Mouse (Mus musculus): ENCODE data around the gene Slc39a5.

Gene Slc39a5

DNA sequence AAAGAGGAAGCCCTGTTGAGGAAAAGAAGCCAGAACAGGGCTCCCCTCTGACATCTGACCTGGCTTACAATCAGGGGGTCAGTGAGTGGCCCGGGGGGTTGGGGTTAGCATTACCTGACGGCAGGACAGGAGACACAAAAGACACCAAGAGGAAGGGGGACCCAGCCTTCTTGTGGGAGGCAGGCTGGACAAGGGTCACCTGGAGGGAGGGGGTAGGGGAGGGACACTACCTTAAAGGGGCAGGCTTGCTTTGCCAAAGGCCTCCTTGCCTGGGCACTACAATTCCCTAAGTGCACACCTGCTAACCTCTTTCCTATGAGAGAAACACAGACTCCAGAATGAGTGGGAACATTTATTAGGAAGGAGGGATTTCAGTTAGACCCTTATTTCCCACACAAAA, at the start of gene Slc39a5:
TSS of gene Slc39a5 (minus strand) at position 174 of the 400 bp plus-strand sequence.
- no peak for DNase-seq

DNA sequence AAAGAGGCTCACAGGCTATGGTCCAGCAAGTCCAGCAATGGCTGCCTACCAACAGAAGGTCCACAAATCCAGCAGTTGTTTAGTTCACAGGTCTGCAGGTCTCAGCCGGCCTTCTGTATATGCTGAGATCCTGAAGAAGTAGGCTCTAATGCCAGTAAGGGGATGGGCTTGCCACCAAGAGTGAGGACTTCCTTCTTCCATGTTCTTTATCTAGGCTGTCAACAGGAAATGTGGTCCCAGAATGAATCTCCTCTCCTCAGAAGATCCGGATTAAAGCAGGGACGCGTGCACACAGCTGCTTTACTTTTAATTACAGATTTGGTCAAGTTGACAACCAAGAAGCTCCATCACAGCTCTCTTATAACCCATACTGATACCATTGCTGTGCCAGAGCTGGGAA, 44.4 kb upstream of the Slc39a5 start:
- DNase-seq: no peak

DNA sequence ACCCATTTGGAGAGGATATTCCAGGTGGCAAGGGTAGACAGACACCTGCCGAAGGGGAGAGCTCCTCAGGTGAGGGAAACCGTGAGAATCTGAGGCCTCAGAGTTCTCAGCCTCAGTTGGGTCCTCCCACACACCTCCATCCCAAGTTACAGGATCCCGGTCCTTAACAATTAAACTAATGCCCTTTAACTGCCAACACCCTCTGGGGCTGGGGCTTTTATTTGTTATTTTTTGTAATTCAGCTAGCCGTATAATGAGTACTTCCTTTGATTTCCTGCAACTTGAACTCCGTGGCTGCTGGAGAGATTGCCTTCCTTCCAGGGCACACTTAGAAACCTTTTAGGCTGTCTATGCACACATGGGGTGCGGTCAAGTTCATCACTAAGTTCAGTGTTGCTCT, 43.3 kb upstream of the Slc39a5 start:
- no peak for DNase-seq

DNA sequence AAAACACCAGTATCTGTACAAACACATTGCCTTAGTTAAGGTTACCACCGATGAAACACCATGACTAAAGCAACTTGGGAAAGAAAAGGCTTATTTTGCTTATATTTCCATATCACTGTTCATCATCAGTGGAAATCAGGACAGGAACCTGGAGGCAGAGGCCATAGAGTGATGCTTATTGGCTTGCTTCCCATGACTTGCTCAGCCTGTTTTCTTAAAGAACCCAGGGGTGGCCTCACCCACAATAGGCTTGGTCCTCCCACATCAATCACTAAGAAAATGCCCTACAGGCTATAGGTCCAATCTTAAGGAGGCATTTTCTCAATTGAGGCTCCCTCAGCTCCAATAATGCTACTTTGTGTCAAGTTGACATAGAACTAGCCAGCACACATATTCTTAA, 41.7 kb upstream of the Slc39a5 start:
- no peak for DNase-seq

DNA sequence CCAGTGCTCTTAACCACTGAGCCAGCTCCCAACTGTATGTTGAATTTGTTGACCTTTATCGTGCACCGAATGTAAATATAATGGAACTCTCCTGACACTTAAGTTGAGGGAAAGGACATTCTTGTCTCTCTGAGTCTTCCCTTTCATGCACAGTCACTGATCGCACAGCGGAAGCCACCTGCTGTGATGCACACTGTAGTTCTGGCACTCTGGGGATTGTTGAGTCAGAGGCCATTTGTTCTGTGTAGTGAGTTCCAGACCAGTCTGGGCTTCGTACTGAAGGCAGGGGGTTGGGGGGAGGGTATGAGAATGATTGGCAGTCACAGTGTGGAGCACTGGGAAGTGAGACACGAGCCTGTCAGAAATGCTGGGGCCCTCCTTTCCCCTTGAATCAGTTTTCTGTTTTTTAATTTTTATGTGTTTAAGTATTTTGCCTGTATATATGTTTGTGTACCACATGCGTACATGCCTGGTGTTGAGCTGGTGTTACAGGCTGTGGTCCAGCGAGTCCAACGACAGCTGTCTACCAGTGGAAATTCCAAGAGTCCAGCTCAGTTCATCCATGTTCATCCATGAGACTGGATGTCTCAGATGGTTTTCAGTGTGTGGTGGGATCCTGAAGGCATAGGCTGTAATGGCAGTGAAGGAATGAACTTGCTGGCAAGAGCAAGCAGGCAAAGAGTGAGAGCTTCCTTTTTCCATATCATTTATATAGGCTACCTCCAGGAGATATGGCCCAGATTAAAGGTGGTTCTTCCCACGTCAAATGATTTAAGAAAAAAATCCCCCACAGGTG, 40.5 kb upstream of the Slc39a5 start:
- no peak for DNase-seq

DNA sequence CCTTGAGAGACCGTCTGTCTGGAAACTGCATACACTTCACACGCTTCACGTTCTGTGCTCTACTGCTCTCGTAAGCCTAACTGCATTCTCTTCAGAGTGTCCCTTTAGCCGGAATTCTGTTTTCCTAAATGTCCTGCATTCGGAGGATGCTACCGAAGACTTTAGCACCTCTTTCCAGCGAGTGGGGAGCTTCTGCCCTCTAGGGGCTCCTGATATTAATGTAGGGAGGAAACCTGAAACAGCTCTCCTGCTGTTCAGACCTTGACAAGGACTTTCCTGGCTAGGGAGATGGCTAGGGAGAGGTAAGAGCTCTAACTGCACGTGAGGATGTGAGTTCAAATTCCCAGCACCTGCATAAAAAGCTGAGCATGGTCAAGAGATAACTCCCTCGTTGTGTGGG, 39.4 kb upstream of the Slc39a5 start:
- DNase-seq: no peak

DNA sequence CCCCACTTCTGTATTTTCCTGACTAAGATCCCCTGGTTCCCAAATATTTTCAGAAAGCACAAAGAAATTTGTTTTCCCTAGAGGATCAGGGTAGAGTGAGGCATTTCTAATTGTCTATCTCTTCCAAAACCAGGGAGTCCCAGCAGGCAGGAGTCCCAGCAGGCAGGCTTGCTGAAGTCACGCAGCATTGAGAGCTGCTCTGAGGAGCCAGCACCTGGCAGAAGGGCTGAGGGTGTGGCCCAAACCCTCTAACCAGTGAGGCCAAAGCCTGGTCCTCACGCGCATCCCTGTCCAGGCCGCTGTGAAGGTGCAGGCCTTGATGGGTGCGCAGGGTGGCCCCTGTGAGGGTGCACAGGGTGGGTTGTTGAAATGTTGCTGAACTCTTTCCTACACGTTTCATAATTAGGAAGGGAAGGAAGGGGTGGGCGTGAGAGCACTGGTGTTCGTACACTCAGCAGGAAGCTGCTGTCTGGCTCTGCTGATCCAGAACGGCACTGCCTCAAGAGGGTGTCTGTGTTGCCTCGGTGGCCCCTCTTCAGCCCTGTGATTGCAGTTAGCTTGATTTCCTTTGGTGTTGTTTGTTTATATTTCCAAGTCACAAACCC, 37.7 kb upstream of the Slc39a5 start:
- no peak for DNase-seq

DNA sequence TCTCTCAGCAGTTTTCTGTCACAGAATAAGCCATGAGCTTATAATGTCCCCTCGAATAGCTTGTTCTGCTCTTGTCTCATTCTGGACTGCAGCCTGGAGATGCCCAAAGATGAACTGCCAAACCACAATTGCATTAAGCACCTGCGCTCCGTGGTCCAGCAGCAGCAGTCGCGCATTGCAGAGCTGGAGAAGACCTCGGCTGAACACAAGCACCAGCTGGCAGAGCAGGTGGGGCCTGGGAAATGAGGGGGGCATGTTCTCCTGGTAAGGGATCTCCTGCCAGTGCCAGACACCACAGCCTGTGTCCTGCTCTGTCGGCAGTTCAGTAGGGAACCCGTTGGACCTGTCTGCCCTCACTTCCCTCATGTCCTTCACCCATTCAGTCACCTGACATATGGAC, 35.3 kb upstream of the Slc39a5 start:
- peak; percentile 53 for DNase-seq

DNA sequence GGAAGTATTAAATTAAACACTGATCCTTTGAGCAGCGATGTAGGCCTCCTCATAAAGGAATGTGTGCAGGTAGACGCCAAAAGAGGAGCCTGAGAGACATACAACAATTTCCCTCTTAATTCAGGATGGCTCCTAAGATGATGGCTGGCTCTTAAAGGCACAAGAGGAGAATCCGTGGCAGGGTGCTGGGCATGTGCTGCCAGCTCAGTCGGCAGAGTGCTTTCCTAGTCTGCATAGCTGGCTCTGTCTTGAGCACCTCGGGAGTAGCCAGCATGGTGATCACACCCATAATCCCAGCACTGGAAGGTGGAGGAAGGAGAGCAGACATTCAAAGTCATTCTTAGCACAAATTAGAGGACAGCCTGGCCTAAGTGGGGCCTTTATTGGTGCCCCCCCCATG, 34.8 kb upstream of the Slc39a5 start:
- DNase-seq: no peak

DNA sequence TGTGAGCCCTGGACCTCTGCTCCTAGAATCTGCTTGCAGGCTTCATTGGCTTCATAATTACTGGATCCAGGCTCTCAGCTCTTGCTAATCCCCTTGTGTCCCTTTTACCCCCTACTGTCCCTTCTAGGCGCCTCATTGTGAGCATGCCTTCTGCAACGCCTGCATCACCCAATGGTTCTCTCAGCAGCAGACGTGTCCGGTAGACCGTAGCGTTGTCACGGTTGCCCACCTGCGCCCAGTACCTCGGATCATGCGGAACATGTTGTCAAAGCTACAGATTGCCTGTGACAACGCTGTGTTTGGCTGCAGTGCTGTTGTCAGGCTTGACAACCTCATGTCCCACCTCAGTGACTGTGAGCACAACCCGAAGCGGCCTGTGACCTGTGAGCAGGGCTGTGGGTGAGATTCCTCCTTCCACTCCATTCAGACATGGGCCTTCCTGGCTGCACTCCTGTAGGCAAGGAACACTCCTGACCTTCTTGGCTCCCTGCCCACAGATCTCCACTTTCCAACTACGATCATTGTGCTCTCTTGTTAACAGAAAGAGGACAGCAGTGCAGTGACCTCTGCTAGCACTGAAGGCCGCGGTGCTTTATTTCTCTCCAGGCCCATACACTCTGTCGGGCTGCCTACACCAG, 34.3 kb upstream of the Slc39a5 start:
- peak; percentile 68 for DNase-seq

DNA sequence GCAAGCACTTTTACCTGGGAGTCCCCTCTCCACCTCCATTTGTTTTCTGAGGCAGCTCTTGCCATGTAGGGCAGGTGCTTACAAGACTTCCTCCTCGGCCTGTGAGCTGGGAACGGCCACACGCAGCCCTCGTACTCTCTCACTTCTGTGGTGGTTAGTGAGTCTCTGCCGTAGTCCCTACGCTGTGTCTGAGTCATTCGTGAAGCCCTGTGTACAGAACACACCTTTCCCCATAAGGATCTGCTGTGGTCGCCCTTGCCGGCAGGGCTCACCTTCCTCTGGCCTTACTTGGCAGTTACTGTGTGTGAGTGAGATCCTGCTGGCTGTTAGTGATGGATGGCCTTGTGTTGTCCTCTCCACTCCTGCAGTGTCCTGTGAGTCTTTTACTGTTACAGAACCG, 33.7 kb upstream of the Slc39a5 start:
- DNase-seq: no peak

DNA sequence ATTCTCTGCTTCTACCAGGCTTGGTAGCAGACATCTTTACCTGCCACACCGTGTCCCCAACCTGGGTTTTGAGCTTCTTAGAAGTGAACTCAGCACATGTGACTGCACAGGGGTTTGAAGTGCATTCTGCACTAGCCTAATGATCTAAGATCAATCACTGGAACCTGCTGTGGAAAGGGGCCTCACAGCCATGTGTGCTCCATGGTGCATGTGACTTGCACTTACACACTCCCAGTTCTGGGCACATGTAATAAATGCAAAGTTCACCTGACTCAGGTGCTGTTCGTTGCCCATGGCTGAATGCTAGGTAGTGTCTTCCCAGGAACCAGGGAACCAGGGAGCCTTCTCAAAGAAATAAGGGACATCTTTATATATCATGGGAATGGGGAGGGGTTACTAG, 32.4 kb upstream of the Slc39a5 start:
- DNase-seq: no peak

DNA sequence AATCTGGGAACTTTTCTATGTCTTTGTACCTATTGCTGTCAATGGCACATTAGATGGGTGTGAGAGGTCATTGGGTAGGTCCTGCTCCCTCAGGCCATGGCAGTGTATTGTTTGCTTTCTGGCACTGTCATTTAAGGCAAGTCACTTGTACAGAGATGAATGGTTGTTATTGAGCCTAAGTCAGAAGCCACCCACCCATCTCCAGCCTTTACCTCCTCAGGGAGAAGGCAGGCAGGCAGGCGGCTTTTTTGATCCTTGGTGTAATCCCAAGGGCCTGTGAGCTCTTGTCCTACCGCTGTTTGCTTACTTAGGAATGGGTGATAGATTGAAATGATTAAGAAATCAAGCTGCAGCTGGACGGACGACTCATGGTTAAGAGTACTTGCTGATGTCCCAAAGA, 28.4 kb upstream of the Slc39a5 start:
- DNase-seq: no peak

DNA sequence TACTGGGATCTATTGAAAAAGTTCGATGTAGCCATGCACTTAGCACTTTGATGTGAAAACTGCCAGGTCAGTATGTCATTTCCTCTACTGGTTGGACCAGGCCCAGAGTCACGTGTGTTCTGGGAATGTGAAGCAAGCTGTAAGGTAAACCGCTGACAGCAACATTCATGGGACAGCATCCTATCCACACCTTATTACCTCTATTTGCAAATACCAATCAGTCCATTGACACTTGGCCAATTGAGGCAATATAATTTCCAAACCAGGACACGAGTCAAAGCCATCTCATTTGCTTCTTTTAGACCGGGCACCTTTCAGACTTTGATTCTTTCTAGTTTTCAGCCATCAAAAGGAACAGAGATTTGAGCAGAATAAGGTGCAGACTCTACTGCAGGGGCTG, 28.0 kb upstream of the Slc39a5 start:
- no peak for DNase-seq

DNA sequence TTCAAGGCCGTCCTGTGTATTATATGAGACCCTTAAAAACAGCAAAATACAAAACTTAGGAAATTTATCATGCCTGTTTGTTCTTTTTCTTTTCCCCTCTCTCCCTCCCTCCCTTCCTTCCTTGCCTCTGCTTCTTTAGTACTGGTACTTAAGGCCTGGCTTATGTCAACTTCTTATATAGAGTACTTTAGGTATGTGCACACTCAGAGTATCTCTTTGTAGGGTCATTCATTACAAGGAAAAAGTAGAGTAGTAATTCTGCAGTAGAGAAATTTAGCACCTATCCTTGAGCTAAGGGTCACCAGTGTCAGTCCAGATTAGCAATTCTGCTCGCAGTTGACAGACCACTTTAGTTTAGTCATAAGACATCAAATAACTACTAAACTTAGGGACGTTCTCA, 24.2 kb upstream of the Slc39a5 start:
- DNase-seq: no peak

DNA sequence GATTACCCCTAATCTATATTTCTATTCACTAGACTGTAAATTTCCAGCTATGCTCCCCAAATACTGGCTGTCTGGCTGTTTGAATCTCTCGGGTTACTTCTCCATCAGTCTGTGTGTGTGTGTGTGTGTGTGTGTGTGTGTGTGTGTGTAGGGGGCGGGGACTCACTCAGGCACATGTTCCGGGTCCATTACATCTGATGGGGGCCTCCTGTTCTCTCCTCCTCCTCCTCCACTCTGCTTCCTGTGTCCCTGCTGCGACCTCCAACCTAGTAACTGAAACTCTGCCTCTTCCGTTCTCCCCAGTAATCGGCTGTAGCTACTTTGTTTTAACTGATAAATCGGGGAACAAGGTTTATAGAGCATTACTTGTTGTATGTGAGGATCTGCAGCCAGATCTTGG, 23.6 kb upstream of the Slc39a5 start:
- DNase-seq: no peak

DNA sequence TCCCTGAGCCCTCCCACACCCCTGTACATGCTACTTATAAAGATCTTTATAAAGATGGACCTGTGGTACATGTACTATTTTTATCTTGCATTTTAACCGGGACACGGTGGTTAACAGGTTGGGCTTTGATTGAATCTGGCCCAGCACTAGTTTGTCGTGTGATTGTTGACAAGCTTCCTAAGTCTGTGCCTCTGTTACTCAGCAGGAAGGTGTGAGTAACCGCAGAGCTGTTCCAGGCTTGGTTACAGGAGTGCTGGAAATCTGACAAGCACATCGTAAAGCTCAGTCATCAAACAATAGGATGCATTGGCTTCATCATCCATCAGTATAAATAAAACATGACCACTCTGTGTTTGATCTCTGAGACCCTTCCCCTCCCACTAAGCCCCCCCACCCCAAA, 21.4 kb upstream of the Slc39a5 start:
- no peak for DNase-seq

DNA sequence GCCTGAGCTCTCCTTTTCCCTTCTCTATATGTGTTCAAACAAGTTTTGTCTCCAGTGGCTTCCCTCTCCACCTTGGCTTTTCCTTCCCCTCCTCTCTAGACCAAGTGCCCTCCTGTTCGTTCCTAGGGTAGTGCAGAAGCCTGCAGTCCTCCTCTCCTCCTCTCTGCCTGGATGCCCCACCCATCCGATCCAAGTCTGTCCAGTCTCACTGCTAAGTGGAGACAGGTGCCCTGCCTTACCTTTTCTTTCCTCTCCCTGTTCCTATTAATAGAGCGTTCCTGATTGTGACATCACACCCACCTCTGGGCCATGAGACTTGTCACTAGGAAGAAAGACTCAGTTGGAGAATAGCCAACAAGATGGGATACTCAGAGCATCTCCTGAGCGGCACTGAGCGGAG, 13.8 kb upstream of the Slc39a5 start:
- no peak for DNase-seq

DNA sequence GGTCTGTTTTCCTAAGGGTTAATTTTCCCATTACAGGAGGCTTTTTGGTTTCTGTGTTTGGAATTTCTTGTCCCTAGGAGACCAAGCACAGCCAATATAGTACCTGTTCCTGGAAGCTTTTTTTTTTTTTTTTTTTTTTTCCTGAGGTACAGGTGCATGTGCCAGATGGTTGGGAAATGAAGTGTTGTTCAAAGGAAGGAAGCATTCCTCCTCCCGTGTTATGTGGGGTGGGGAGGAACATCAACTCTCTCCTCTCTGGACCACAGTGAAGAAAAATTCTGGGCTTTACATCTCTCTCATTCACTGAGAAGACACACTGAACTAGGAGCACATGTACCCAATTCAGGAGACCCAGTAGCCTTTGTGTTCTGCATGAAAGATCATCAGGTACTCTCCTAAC, 12.0 kb upstream of the Slc39a5 start:
- no peak for DNase-seq

DNA sequence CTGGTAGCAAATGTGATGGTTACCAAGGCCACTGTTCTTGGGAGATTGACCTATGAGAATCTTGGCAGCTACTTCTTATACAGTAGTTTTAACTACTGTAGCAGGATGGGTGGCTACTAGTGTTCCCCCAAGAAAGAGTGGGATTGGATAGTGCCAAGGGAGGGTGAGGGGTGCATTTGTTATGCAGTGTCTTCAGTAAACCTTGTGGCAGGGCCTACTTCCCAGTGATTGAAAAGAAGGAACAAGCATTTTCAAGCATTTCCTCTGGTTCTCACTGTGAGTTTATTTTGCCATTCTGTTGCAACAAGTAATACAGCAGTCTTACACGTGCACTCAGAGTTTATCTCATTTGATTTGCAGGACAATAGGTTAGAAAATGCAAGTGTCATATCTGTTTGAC, 11.5 kb upstream of the Slc39a5 start:
- DNase-seq: no peak

DNA sequence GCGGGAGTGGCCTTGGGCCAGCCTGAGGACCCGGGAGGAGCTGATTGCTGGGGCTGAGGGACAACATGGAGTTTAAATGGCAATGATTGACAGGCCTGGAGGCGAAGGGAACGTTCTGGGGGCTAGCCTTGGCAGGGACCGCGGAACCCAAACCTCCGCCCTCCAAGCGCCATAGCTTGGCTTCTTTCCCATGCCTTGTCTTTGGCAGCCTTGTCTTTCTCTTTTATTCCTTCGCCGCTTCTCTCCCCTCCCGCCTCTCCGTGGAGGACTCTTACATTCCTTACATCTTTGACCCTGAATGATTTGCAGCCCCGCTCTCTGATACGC, 11.0 kb upstream of the Slc39a5 start:
- peak; percentile 54 for DNase-seq

DNA sequence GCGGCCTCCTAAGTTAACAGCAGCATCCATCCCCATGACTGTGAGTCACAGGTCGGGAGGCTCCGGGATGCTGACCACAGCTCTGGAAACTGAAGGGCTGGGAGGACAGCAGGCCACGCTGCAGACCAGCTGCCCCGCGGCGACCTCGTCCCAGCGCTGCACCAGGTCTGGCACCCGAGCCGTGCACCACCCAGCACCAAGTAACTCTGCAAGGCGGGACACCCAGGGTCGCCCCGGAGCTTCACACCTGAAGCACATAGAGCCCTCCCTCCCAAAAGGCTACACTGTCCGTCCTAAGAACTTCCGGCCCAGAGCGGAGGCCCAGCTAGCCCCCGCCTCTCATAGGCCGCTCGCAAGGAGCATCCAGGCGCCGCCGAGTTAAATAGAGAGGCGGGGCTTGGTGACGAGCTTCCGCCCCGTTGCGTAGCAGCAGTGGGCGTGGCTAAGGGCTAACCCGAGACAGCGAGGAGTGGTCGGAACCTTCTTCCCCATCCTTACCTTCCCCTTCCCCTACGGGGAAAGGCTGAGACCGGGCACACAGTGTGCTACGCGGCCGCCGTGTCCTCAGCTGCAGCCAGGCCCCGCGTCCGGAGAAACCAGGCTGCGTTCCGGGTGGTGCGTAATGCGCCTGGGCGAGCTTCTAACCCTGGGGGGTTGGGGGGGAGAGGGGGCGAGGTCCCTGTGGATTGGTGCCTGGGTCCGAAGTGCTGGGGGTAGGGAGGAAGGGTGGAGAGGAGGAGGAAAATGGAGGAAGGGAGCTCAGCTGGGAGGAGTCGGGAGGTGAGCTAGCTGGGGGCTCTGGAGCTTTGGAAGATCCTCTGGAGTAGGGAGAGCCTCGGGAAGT, 10.4 kb upstream of the Slc39a5 start, which contains the start of the genes Nabp2 and Rnf41:
TSS of gene Nabp2 (minus strand) at position 282 of the 844 bp plus-strand sequence.
TSS of gene Rnf41 (plus strand) at position 447 of the 844 bp plus-strand sequence.
- peak; percentile 92 for DNase-seq

DNA sequence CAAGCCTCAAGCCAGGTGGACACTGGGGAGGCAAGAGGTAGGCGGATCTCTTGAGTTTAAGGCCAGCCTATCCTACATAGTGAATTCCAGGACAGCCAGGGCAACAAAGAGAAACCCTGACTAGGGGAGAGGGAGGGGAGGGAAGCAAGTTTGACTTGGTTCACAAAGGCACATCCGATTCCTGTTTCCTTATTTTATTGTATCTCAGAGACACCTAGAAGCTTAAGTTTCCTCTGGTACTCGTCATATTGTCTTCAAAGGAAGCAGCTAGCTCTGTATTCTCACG, 9.5 kb upstream of the Slc39a5 start:
- no peak for DNase-seq
